Mouse (Mus musculus) liver, adult 2 months (tissue): ENCODE results near the gene Znrf1. TPM values are rescaled to one million over a fixed set of nuclear protein-coding genes. Genes with fewer than 3 reads are reported as not detected.

ENCODE experiments used
- DNase-seq: peaks from one replicate; pipeline ENCODE4 v3.0.0-alpha.2; 2011; ENCODE audit warnings: low read depth, low spot score; ENCODE audit errors: extremely low read depth
- H3K27ac ChIP-seq: fragments of 200-500 bp; replicated peaks from 2 replicates; pipeline ENCODE4 v1.5.1; 2012; ENCODE audit warnings: low read depth, mild to moderate bottlenecking, control low read depth, inconsistent platforms, low read length; ENCODE audit not compliant: insufficient read depth
- H3K27me3 ChIP-seq: fragments of 200-500 bp; 2 replicates; pipeline ENCODE4 v1.6.1; 2012; ENCODE audit warnings: mild to moderate bottlenecking, moderate library complexity, low read length, inconsistent platforms; ENCODE audit not compliant: control insufficient read depth, insufficient read depth
- H3K36me3 ChIP-seq: fragments of 200-500 bp; 2 replicates; pipeline ENCODE4 v1.6.1; 2012; ENCODE audit warnings: low read length, inconsistent platforms; ENCODE audit not compliant: control insufficient read depth, insufficient read depth
- H3K4me1 ChIP-seq: fragments of 200-500 bp; 2 replicates; pipeline ENCODE4 v1.6.1; 2011; ENCODE audit warnings: low read length; ENCODE audit not compliant: control insufficient read depth, insufficient read depth
- H3K4me3 ChIP-seq: fragments of 200-500 bp; 2 replicates; pipeline ENCODE4 v1.5.1; 2011; ENCODE audit warnings: low read depth, mild to moderate bottlenecking, control low read depth, low read length, moderate library complexity; ENCODE audit not compliant: insufficient read depth
- H3K79me2 ChIP-seq: fragments of 200-500 bp; 2 replicates; pipeline ENCODE4 v1.6.1; 2012; ENCODE audit warnings: inconsistent platforms, mild to moderate bottlenecking, low read length, moderate library complexity; ENCODE audit not compliant: control insufficient read depth, insufficient read depth
- H3K9ac ChIP-seq: fragments of 200-500 bp; 2 replicates; pipeline ENCODE4 v1.6.1; 2012; ENCODE audit warnings: low read depth, mild to moderate bottlenecking, control low read depth, inconsistent platforms, low read length
- CTCF ChIP-seq: fragments of 200-500 bp; IDR thresholded peaks from 2 replicates; pipeline ENCODE4 v1.5.1; 2011; ENCODE audit warnings: low read depth, low read length, control low read depth
- POLR2A ChIP-seq: fragments of 200-500 bp; IDR thresholded peaks from 2 replicates; pipeline ENCODE4 v1.6.1; 2011; ENCODE audit warnings: low read length, control low read depth; ENCODE audit not compliant: insufficient read depth; ENCODE audit errors: extremely low read depth
- whole genome bisulfite sequencing: fragments of 180-500 bp; shearing (Covaris S2); methylation state at CpG from one replicate; pipeline ENCODE4 v1.1.7; 2018; 5-methylcytosine and 5-hydroxymethylcytosine counted together
- polyA plus RNA-seq: library from polyadenylated mRNA; depleted of rRNA; stranded (reverse); fragments of >200 nt; gene quantifications from 2 replicates; pipeline ENCODE4 v1.2.3, GENCODE M21; 2012
- total RNA-seq: library from RNA; depleted of rRNA; stranded (reverse); fragments of >200 nt; gene quantifications from 2 replicates; pipeline ENCODE4 v1.2.3, GENCODE M21; 2014

The Znrf1 gene
- total and polyA plus RNA-seq, 2 experiments, result 13.8 to 44.3 TPM

- TF ChIP-seq POLR2A (no peak), CTCF (no peak)
- Histone ChIP-seq H3K36me3 (peaks cover under 1% of the 10 kb centered on the region; the same call in 1 of the 2 replicates), H3K4me1 (peaks cover 19% of the 10 kb centered on the region), H3K27me3 (no peaks in the 10 kb centered on the region), H3K4me3 (no peak overlapping the region), H3K27ac (peak overlapping the region; percentile 86), H3K9ac (peak overlapping the region; percentile 46; the same call in 1 of the 2 replicates), H3K79me2 (peaks cover 15% of the 10 kb centered on the region)
- DNase-seq, result peak; percentile 92
- WGBS, result 9% methylated on average over 5 of the region's 5 CpGs
Measured at GRCm38 (mm10) chr8:111535491-111535890, 406 bp upstream of the Znrf1 start.

- Histone ChIP-seq H3K79me2 (peaks cover 27% of the 10 kb centered on the region), H3K4me1 (peaks cover 19% of the 10 kb centered on the region)
Measured at GRCm38 (mm10) chr8:111536978-111537764, 1.3 kb downstream of the Znrf1 start.

DNA sequence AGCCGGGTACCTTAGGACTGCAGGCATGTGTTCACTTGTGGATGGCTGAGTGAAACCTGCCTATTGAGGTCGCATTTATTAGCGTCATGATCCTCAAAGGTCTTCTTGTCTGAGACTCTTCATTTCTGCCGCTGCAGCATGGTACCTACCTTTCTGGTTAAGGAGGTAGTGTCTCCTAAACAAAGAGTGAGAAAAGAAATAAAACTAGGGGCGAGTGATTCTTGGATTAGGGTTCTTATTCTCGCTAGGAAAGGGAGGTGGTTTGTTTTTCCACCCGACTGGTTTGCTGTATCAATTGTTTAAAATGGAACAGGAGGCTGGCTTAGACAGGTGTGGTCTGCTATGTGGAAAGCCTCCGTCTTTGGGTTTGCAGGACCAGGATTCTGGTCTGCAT lies 1.9 kb downstream of the Znrf1 start:
- H3K27ac ChIP-seq, result no peak overlapping the region; the same call in 1 of the 2 replicates
- WGBS, result 45% methylated on average over 8 of the region's 8 CpGs
- H3K9ac ChIP-seq, result peak overlapping the region; percentile 99
- peaks cover 19% of the 10 kb centered on the region for H3K4me1 ChIP-seq
- peak overlapping the region; percentile 67 for H3K4me3 ChIP-seq
- TF ChIP-seq POLR2A (no peak), CTCF (no peak)
- DNase-seq, result no peak
- peaks cover 5% of the 10 kb centered on the region; the same call in 1 of the 2 replicates for H3K36me3 ChIP-seq
- peaks cover 30% of the 10 kb centered on the region for H3K79me2 ChIP-seq
- H3K27me3 ChIP-seq, result no peaks in the 10 kb centered on the region

More at GRCm38 (mm10) chr8:111536978-111537764, 1.3 kb downstream of the Znrf1 start:
- peak overlapping the region; percentile 95 for H3K27ac ChIP-seq
- H3K9ac ChIP-seq, result peak overlapping the region; percentile 99
- H3K36me3 ChIP-seq, result peaks cover 5% of the 10 kb centered on the region; the same call in 1 of the 2 replicates
- H3K27me3 ChIP-seq, result no peaks in the 10 kb centered on the region
- no peak for DNase-seq
- TF ChIP-seq POLR2A (no peak), CTCF (no peak)
- peak overlapping the region; percentile 67 for H3K4me3 ChIP-seq
- 4% methylated on average over 64 of the region's 64 CpGs for WGBS

- H3K4me3 ChIP-seq, result peak overlapping the region; percentile 67; the same call in 1 of the 2 replicates
- peaks cover 19% of the 10 kb centered on the region for H3K4me1 ChIP-seq
- TF ChIP-seq CTCF, result no peak
- no peak for TF ChIP-seq POLR2A
- H3K9ac ChIP-seq, result no peak overlapping the region
- peaks cover 5% of the 10 kb centered on the region; the same call in 1 of the 2 replicates for H3K36me3 ChIP-seq
- H3K27me3 ChIP-seq, result no peaks in the 10 kb centered on the region
- peaks cover 32% of the 10 kb centered on the region for H3K79me2 ChIP-seq
- H3K27ac ChIP-seq, result no peak overlapping the region; the same call in 1 of the 2 replicates
- DNase-seq, result no peak
- WGBS, result 12% methylated on average over 2 of the region's 2 CpGs
Measured at GRCm38 (mm10) chr8:111538194-111538593, 2.3 kb downstream of the Znrf1 start.

DNA sequence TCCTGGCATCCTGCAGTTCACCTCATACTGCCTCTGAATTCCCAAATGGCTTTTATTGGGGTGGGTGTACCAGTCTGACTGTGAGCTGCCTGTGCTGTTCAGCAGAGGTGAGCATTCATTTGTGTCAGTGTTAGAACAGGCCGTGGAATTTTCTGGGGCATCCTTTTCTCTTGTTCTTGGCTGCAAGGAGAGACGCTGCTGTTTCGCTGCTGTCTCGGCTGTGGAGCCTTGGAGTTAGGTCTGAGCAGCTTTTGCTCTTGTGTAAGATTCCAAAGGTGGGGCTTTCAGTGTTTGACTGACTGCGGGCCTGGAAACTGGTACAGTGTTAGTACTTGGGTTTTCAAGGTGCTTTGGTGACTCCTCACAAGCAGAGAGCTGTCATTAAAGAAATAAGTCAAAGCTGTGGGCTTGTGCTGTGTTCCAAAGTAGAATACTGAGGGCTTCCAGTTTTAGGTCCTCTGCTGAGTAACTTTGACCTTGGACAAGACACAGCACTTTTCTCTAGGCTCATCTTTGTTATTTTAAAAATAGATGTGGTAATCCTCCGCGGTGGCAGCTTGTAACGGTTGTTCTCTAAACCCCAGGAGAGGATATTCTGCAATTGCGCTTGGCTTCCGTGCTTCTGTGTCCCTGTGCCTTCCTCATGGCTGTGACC lies 3.7 kb downstream of the Znrf1 start:
- no peaks in the 10 kb centered on the region for H3K27me3 ChIP-seq
- H3K79me2 ChIP-seq, result peaks cover 42% of the 10 kb centered on the region
- peaks cover 17% of the 10 kb centered on the region for H3K4me1 ChIP-seq
- peak overlapping the region; percentile 70 for H3K27ac ChIP-seq
- peaks cover 5% of the 10 kb centered on the region; the same call in 1 of the 2 replicates for H3K36me3 ChIP-seq
- peak overlapping the region; percentile 10; the same call in 1 of the 2 replicates for H3K9ac ChIP-seq
- peak overlapping the region; percentile 14; the same call in 1 of the 2 replicates for H3K4me3 ChIP-seq
- peak; percentile 65 for DNase-seq
- WGBS, result 10% methylated on average over 10 of the region's 10 CpGs
- TF ChIP-seq CTCF, result no peak
- no peak for TF ChIP-seq POLR2A
